Mouse (Mus musculus): ENCODE results near the gene Omt2b. TPM values are rescaled to one million over a fixed set of nuclear protein-coding genes. Genes with fewer than 3 reads are reported as not detected.

Omt2b gene
- polyA plus RNA-seq (2014; fragmentation: Illumina TruSeq; extraction: RNeasy Lipid Tissue Mini Kit (QIAGEN cat#74804); ENCODE audit: low read depth, low replicate concordance): not detected

DNA sequence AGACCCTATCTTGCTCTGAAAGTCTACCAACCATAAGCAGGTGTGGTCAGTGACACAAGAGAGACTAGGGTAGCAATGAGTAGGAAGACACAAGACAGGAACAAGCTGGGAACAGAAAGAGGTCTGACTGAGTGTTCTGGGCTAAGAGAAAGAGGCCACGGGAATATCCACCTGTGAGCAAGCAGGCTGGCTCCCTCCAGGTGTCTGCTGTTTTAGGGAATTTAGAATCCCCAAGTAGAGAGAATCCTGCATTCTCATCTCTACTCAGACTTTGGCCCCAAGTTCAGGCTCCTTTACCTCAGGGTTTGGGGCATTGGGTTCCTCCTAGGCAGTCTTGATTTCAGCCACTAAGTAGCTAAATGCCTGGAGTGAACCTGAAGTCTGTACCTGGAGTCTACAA, at the start of gene Omt2b:
Gene Omt2b, plus strand, starts transcription at position 301 of the 400 bp plus-strand sequence.

DNA sequence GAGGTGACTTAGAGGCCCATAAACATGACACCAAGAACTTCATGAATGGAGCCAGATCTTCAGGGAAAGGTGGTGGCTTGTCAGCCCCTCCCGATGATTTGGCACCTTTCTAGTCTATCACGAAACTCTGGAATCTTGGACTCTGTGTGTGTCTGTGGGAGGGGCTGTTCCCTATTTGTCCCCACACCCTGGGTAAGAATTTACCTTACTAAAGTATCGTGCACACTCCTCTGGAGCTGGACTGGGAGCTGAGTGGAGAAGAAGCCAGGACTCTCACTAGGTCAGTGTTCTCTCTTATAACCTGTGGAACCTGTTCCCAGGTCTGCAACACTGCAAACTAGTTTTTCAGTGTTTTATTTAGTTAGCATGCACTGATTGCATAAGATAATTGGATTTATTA, 37.7 kb upstream of the Omt2b start, which contains the start of gene Gm10639:
Gene Gm10639, plus strand, starts transcription at position 201 of the 400 bp plus-strand sequence.

DNA sequence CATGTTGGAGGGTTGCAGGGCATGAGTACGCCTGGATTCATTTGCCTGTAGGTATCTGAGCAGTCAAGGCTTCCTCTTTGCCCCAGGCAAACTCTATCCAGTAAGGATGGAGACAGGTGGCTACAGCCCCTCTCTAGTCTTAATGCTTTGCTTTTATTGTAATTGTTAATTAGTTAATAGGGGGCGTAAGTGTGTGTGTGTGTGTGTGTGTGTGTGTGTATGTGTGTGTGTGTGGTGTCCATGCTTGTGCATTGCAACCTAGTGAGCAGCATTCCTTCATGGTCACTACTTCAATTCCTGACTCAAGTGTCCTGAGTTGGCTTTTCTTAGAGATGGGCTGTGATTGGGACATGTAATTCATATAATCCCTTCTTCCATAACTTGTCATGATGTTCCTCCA, 12.7 kb upstream of the Omt2b start, which contains the start of gene Omt2a:
Gene Omt2a, minus strand, starts transcription at position 101 of the 400 bp plus-strand sequence.

DNA sequence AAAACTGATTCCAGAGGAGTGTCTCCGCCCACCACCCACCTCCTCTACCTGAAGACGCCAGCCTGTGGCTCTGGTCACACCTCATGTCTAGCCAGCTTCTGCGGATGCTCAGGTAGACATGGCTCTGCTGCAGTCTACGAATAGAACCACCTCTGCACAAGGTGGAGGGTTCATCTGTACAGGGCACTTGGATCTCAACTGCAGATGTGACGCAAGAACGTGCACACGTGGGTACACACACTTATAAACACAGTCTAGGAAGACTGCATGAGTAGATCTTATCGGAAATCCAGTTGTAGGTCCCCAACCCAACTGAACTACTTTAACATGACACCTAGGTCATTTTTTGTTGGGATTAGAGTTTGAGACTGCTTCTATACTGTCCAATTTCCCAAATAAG, 28.2 kb downstream of the Omt2b start, which contains the start of gene Gsta2:
Gene Gsta2, minus strand, starts transcription at position 178 of the 400 bp plus-strand sequence.

DNA sequence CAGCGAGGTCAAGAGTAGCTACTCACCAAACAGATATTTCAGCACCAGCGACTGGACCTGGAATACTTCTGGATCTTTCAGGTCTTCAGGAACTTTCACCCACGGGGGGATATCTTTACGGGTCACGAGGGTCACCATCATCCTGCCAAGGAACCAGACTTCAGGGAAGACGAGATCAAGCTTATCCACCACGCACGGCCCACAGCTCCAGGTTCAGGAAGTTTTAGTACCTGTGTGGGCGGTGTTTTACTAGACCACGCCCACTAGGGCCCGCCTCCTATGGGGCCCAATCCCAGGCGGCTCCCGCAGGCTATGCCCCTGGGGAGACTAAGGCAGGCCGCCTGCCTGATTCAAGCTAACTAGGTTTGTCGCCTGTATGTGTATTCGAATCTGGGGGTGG, 40.6 kb downstream of the Omt2b start, which contains the start of gene Dppa5a:
Gene Dppa5a, minus strand, starts transcription at position 219 of the 400 bp plus-strand sequence.

DNA sequence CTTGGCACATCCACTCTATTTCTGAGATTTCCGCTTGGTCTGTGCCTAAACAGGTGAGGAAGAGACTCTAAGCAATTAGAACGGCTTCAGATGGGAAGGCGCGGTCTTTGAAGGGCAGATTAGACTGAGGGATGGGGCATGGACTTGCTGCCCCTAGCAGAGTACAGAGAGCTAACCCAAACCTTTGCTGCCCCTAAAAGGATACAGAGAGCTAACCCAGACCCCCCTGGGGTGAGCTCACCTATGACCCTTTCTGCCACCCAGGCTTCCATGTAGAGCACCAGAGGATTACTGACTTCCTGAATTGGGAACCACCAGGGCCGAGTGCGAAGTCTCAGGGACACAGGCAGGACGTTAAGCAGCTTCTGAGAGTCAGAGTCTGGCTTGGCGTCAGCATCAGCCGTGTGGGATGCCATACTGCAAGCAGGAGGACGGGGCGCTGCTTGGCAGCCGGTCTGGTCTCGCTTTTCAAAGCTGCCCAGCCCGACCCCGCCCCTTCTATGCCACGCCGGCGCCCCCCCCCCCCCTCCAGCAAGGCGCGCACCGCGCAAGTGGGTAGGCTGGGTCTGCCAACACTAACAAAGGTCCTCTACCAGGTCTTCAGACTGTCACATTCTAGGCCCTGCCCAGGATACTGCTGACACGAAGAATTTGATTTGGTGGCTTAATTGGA, 50.9 kb downstream of the Omt2b start, which contains the start of gene Ooep:
Gene Ooep, minus strand, starts transcription at position 613 of the 673 bp plus-strand sequence.

Other genes with a start within 250 kb of the Omt2b start
- gene Fbxo9, start 218.5 kb upstream of the Omt2b start, polyA plus RNA-seq (2014; fragmentation: Illumina TruSeq; extraction: RNeasy Lipid Tissue Mini Kit (QIAGEN cat#74804); ENCODE audit: low read depth, low replicate concordance): 45.2 TPM
- gene Ick, start 218.4 kb upstream of the Omt2b start, polyA plus RNA-seq (2014; fragmentation: Illumina TruSeq; extraction: RNeasy Lipid Tissue Mini Kit (QIAGEN cat#74804); ENCODE audit: low read depth, low replicate concordance): 98.6 TPM
- gene Gsta4, start 144.8 kb upstream of the Omt2b start, polyA plus RNA-seq (2014; fragmentation: Illumina TruSeq; extraction: RNeasy Lipid Tissue Mini Kit (QIAGEN cat#74804); ENCODE audit: low read depth, low replicate concordance): 10.4 TPM
- 24.7 TPM for gene Gsta1, start 96.9 kb upstream of the Omt2b start, polyA plus RNA-seq (2014; fragmentation: Illumina TruSeq; extraction: RNeasy Lipid Tissue Mini Kit (QIAGEN cat#74804); ENCODE audit: low read depth, low replicate concordance)
- not detected for gene Gm3776, start 70.5 kb upstream of the Omt2b start, polyA plus RNA-seq (2014; fragmentation: Illumina TruSeq; extraction: RNeasy Lipid Tissue Mini Kit (QIAGEN cat#74804); ENCODE audit: low read depth, low replicate concordance)
- not detected for gene Gm10639, start 37.7 kb upstream of the Omt2b start, polyA plus RNA-seq (2014; fragmentation: Illumina TruSeq; extraction: RNeasy Lipid Tissue Mini Kit (QIAGEN cat#74804); ENCODE audit: low read depth, low replicate concordance)
- not detected for gene Omt2a, start 12.8 kb upstream of the Omt2b start, polyA plus RNA-seq (2014; fragmentation: Illumina TruSeq; extraction: RNeasy Lipid Tissue Mini Kit (QIAGEN cat#74804); ENCODE audit: low read depth, low replicate concordance)
- not detected for gene Gsta2, start 28.2 kb downstream of the Omt2b start, polyA plus RNA-seq (2014; fragmentation: Illumina TruSeq; extraction: RNeasy Lipid Tissue Mini Kit (QIAGEN cat#74804); ENCODE audit: low read depth, low replicate concordance)
- gene Dppa5a, start 40.6 kb downstream of the Omt2b start, polyA plus RNA-seq (2014; fragmentation: Illumina TruSeq; extraction: RNeasy Lipid Tissue Mini Kit (QIAGEN cat#74804); ENCODE audit: low read depth, low replicate concordance): not detected
- gene Ooep, start 51.1 kb downstream of the Omt2b start, polyA plus RNA-seq (2014; fragmentation: Illumina TruSeq; extraction: RNeasy Lipid Tissue Mini Kit (QIAGEN cat#74804); ENCODE audit: low read depth, low replicate concordance): 0.91 TPM
- 1.6 TPM for gene Ddx43, start 68.2 kb downstream of the Omt2b start, polyA plus RNA-seq (2014; fragmentation: Illumina TruSeq; extraction: RNeasy Lipid Tissue Mini Kit (QIAGEN cat#74804); ENCODE audit: low read depth, low replicate concordance)
- gene Cgas, start 115.6 kb downstream of the Omt2b start, polyA plus RNA-seq (2014; fragmentation: Illumina TruSeq; extraction: RNeasy Lipid Tissue Mini Kit (QIAGEN cat#74804); ENCODE audit: low read depth, low replicate concordance): 4.9 TPM
- 14.6 TPM for gene Mto1, start 120.6 kb downstream of the Omt2b start, polyA plus RNA-seq (2014; fragmentation: Illumina TruSeq; extraction: RNeasy Lipid Tissue Mini Kit (QIAGEN cat#74804); ENCODE audit: low read depth, low replicate concordance)
- gene Gm17324, start 121.2 kb downstream of the Omt2b start, polyA plus RNA-seq (2014; fragmentation: Illumina TruSeq; extraction: RNeasy Lipid Tissue Mini Kit (QIAGEN cat#74804); ENCODE audit: low read depth, low replicate concordance): not detected
- gene Eef1a1, start 161.6 kb downstream of the Omt2b start, polyA plus RNA-seq (2014; fragmentation: Illumina TruSeq; extraction: RNeasy Lipid Tissue Mini Kit (QIAGEN cat#74804); ENCODE audit: low read depth, low replicate concordance): 4,495 TPM